In the genomic region with DNA sequence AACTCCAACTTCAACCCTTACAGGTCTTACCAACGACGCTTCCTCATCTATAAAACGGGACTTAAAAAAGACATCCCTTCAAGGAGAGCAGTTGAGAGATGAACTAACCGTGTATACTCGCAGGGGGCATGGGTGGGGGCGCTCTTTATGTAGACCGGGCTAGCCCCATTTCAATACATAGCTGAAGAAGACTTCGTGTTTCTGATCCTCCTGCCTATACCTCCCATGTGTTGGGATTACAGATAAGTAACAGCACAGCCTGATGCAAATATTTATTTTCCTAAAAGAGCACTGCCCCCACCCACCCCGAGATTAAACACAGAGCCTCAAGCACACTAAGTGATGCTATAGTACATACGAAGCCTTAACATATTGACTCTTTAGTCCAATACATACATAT, we compare ENCODE assay signal across 7 mouse cellular contexts. TPM values are rescaled to one million over a fixed set of nuclear protein-coding genes. Genes with fewer than 3 reads are reported as not detected.
DNase-seq lines count a peak whose midpoint lies in the region; ATAC-seq and TF ChIP-seq lines count a peak whose summit lies in the region.

No protein-coding gene starts in this region.

- no peak overlapping the region for H3K9ac ChIP-seq in hindbrain, postnatal 0 days (replicated peaks; ENCODE audit: low read length)

- DNase-seq in left cerebral cortex, adult 2 months (ENCODE audit: extremely low spot score in 1 of 2, low spot score in 2 of 2): no peak
- no peak for DNase-seq in left cerebral cortex, adult 9 months (ENCODE audit: low spot score in 2 of 2)
- no peak for DNase-seq in hindbrain, postnatal 0 days (ENCODE audit: low spot score)
- no peak for DNase-seq in MN1 (ENCODE audit: low spot score)
- no peak for DNase-seq in right cerebral cortex, postnatal 14 days

- no peak for ATAC-seq in hindbrain, postnatal 0 days

- H3K27ac ChIP-seq in left cerebral cortex, adult 2 months: no peak overlapping the region
- H3K27ac ChIP-seq in cortical plate, adult 2 months (ENCODE audit: insufficient read depth, low read length): no peak overlapping the region
- H3K27ac ChIP-seq in hindbrain, postnatal 0 days: no peak overlapping the region

- intact Hi-C loops in left cerebral cortex, adult 2 months (cut with DNase I): loop anchor here (2.0 to 10.0 kb wide), 3 partner anchors 168 to 830 kb away; partner anchors contain the start of genes Cops6 and Pop7

- WGBS in hindbrain, postnatal 0 days: 55% methylated on average over 10 of the region's 10 CpGs

- no peak for TF ChIP-seq CTCF in left cerebral cortex, adult 2 months (IDR thresholded peaks at IDR 0.05)
- no peak for TF ChIP-seq CTCF in cortical plate, adult 2 months (IDR thresholded peaks at IDR 0.05; ENCODE audit: extremely low read depth, insufficient read depth, low read length)
- no peak for TF ChIP-seq CTCF in hindbrain, postnatal 0 days (IDR thresholded peaks at IDR 0.05; ENCODE audit: low read depth)

- no peaks in the 10 kb centered on the region for H3K9me3 ChIP-seq in hindbrain, postnatal 0 days (ENCODE audit: low read length)

- peak overlapping the region; percentile 95; the same call in 1 of the 2 replicates for H3K4me2 ChIP-seq in hindbrain, postnatal 0 days (ENCODE audit: low read depth, low read length)
- peak overlapping the region; percentile 96 for H3K4me2 ChIP-seq in myocyte (ENCODE audit: low read depth)

- H3K4me1 ChIP-seq in cortical plate, adult 2 months (ENCODE audit: control insufficient read depth, insufficient read depth, low read length): peaks cover 2% of the 10 kb centered on the region; the same call in 1 of the 2 replicates
- peaks cover 5% of the 10 kb centered on the region for H3K4me1 ChIP-seq in hindbrain, postnatal 0 days (ENCODE audit: insufficient read depth, low read length)

- peak overlapping the region; percentile 59; the same call in 1 of the 2 replicates for H3K4me3 ChIP-seq in left cerebral cortex, adult 2 months
- peak overlapping the region; percentile 47; the same call in 1 of the 2 replicates for H3K4me3 ChIP-seq in cortical plate, adult 2 months (ENCODE audit: insufficient read depth, low read length)
- 0 out of 2 replicates have a peak overlapping the region, but pooled peaks have one; percentile 58 for H3K4me3 ChIP-seq in hindbrain, postnatal 0 days (ENCODE audit: low read length)
- H3K4me3 ChIP-seq in myocyte: peak overlapping the region; percentile 45

- H3K79me2 ChIP-seq in myocyte (ENCODE audit: control insufficient read depth, insufficient read depth): no peaks in the 10 kb centered on the region

- no peak for TF ChIP-seq POLR2A in cortical plate, adult 2 months (IDR thresholded peaks at IDR 0.05; ENCODE audit: extremely low read depth, insufficient read depth, low read length)
- TF ChIP-seq POLR2A in myocyte (IDR thresholded peaks at IDR 0.05; ENCODE audit: insufficient read length, low read depth): no peak

- no peaks in the 10 kb centered on the region for H3K27me3 ChIP-seq in hindbrain, postnatal 0 days (ENCODE audit: insufficient read depth, low read length)
- no peaks in the 10 kb centered on the region for H3K27me3 ChIP-seq in myocyte (ENCODE audit: control insufficient read depth, insufficient read depth, insufficient read length)

- H3K36me3 ChIP-seq in hindbrain, postnatal 0 days (ENCODE audit: insufficient read depth, low read length): no peaks in the 10 kb centered on the region
- no peaks in the 10 kb centered on the region for H3K36me3 ChIP-seq in myocyte (ENCODE audit: control insufficient read depth, insufficient read depth)

- H3ac ChIP-seq in myocyte (ENCODE audit: control insufficient read depth, insufficient read length): no peak overlapping the region

TF ChIP-seq in myocyte, 11 proteins besides CTCF, POLR2A, EP300 and RAD21:
- no peak for TF ChIP-seq CEBPB (IDR thresholded peaks at IDR 0.05; ENCODE audit: insufficient read depth, poor library complexity, severe bottlenecking)
- TF ChIP-seq MYOD1 (IDR thresholded peaks at IDR 0.05; ENCODE audit: control insufficient read depth in 1 of 3, insufficient read length in 2 of 3, low read depth in 2 of 3): no peak
- TF ChIP-seq MAX (IDR thresholded peaks at IDR 0.05; ENCODE audit: low read depth): no peak
- no peak for TF ChIP-seq TCF3 (IDR thresholded peaks at IDR 0.05; ENCODE audit: insufficient read length, low read depth)
- no peak for TF ChIP-seq POLR2AphosphoS2 (IDR thresholded peaks at IDR 0.05; ENCODE audit: insufficient read length, low read depth)
- TF ChIP-seq TCF12 (IDR thresholded peaks at IDR 0.05; ENCODE audit: insufficient read depth, poor library complexity, severe bottlenecking): no peak
- TF ChIP-seq MYOG (IDR thresholded peaks at IDR 0.05; ENCODE audit: control insufficient read depth in 1 of 3, insufficient read depth in 1 of 3, insufficient read length in 2 of 3, low read depth in 2 of 3): no peak
- no peak for TF ChIP-seq REST (IDR thresholded peaks at IDR 0.05; ENCODE audit: insufficient read depth, insufficient read length)
- TF ChIP-seq E2F4 (IDR thresholded peaks at IDR 0.05; ENCODE audit: insufficient read depth): no peak
- TF ChIP-seq USF1 (IDR thresholded peaks at IDR 0.05; ENCODE audit: low read depth): no peak
- no peak for TF ChIP-seq SRF (IDR thresholded peaks at IDR 0.05; ENCODE audit: control insufficient read depth, insufficient read length, low read depth)

RNA-seq across cellular contexts. Expression of gene Slc12a9, which starts 0.9 kb away (rescaled TPM):
- total RNA-seq in left cerebral cortex, adult 2 months (2021): 10 to 100 TPM; 22.8 to 25.1 TPM
- polyA plus RNA-seq in cortical plate, adult 2 months (2012; rRNA removed): 34.0 and 35.2 TPM in 2 replicates
- 32.6 and 41.3 TPM in 2 replicates for total RNA-seq in hindbrain, postnatal 0 days (2014; rRNA removed)
- 27.3 and 27.6 TPM in 2 replicates for polyA plus RNA-seq in hindbrain, postnatal 0 days (2015; fragmentation: Nextera tagmentation; extraction: Ambion mirVana)
- 7.9 TPM for polyA plus RNA-seq in myocyte (2012; fragmentation: generic; extraction: Trizol)

RNA-seq across cellular contexts. Expression of gene Ephb4, which starts 15.6 kb away (rescaled TPM):
- total RNA-seq in left cerebral cortex, adult 2 months (2021): 1 to 10 TPM; 4.9 to 6.8 TPM
- 5.8 and 5.9 TPM in 2 replicates for polyA plus RNA-seq in cortical plate, adult 2 months (2012; rRNA removed)
- 18.3 and 18.9 TPM in 2 replicates for total RNA-seq in hindbrain, postnatal 0 days (2014; rRNA removed)
- 4.8 and 5.5 TPM in 2 replicates for polyA plus RNA-seq in hindbrain, postnatal 0 days (2015; fragmentation: Nextera tagmentation; extraction: Ambion mirVana)
- polyA plus RNA-seq in myocyte (2012; fragmentation: generic; extraction: Trizol): 17.8 TPM

RNA-seq across cellular contexts. Expression of gene Trip6, which starts 20.1 kb away (rescaled TPM):
- 1 to 10 TPM; 4.5 to 6.5 TPM for total RNA-seq in left cerebral cortex, adult 2 months (2021)
- polyA plus RNA-seq in cortical plate, adult 2 months (2012; rRNA removed): 8.4 and 8.8 TPM in 2 replicates
- 14.3 and 15.0 TPM in 2 replicates for total RNA-seq in hindbrain, postnatal 0 days (2014; rRNA removed)
- 13.9 and 15.5 TPM in 2 replicates for polyA plus RNA-seq in hindbrain, postnatal 0 days (2015; fragmentation: Nextera tagmentation; extraction: Ambion mirVana)
- polyA plus RNA-seq in myocyte (2012; fragmentation: generic; extraction: Trizol): 46.2 TPM

RNA-seq across cellular contexts. Expression of gene Srrt, which starts 26.8 kb away (rescaled TPM):
- 100 to 1,000 TPM; 202 to 221 TPM for total RNA-seq in left cerebral cortex, adult 2 months (2021)
- 226 and 239 TPM in 2 replicates for polyA plus RNA-seq in cortical plate, adult 2 months (2012; rRNA removed)
- total RNA-seq in hindbrain, postnatal 0 days (2014; rRNA removed): 82.9 and 98.9 TPM in 2 replicates
- polyA plus RNA-seq in hindbrain, postnatal 0 days (2015; fragmentation: Nextera tagmentation; extraction: Ambion mirVana): 55.5 and 57.0 TPM in 2 replicates
- polyA plus RNA-seq in myocyte (2012; fragmentation: generic; extraction: Trizol): 59.0 TPM

RNA-seq across cellular contexts. Expression of gene Ufsp1, which starts 39.9 kb away (rescaled TPM):
- 10 to 100 TPM; 11.6 to 14.4 TPM for total RNA-seq in left cerebral cortex, adult 2 months (2021)
- 13.3 and 14.1 TPM in 2 replicates for polyA plus RNA-seq in cortical plate, adult 2 months (2012; rRNA removed)
- total RNA-seq in hindbrain, postnatal 0 days (2014; rRNA removed): 35.5 TPM in 2 replicates
- 32.1 and 33.3 TPM in 2 replicates for polyA plus RNA-seq in hindbrain, postnatal 0 days (2015; fragmentation: Nextera tagmentation; extraction: Ambion mirVana)
- polyA plus RNA-seq in myocyte (2012; fragmentation: generic; extraction: Trizol): 9.0 TPM
